Mouse (Mus musculus): ENCODE data around the gene Gm3336.
A peak's percentile ranks its signal among the peaks of the same experiment; 100 is the strongest.

DNA sequence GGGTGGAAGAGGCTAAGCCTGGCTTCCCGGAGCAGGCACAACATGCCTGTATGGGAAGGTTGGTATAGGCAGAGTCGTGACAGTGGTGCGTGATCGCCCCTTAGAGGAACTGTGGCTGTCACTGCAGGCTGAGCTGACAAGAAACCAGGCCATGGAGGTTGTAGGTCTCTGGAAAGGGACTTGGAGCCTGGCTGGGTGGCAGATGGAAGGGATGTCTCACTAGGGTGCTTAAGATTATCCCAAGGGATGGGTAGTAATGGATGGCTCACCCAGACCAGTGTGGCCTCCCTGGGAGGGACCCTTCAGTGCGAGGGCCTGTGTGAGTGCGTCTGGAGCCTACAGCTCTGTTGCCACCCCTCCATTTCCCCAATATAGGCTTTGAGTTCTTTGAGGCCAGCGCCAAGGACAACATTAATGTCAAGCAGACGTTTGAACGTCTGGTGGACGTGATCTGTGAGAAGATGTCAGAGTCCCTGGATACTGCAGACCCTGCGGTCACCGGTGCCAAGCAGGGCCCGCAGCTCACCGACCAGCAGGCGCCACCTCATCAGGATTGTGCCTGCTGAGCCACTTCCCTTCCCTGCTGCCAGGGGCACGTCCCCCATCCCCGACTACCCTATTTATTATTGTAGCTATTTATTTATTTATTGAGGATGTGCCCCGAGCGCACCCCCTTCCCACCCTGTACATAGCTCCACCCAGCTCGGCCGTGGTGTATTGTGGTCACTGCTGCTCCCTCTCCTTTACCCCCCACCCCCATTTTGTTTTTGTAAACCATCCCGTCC lies 39.4 kb downstream of the Gm3336 start:
- TF ChIP-seq CTCF (IDR thresholded peaks at IDR 0.05; ENCODE audit: low read depth) (peak; percentile 72), EP300 (optimal IDR thresholded peaks at IDR 0.05) (no peak)
